Mouse (Mus musculus): ENCODE measurements at regions not wholly inside any gene's neighbourhood (a gene's known extent, or its start where the extent isn't known, plus 50 kb on each side); places are given as distances from the start of the nearest gene placed in this dataset.
"Not testable (repeated sequence)": the region's sequence is repeated elsewhere in the genome, so short reads cannot be mapped to it uniquely, and the experiment has no call there.

- WGBS (ENCODE audit: insufficient replicate concordance), result 80% methylated on average over 11 of the region's 11 CpGs
These were observed 174.2 kb upstream of the Cdkn3 start for GRCm38 (mm10) chr14:46586093-46586492.

DNA sequence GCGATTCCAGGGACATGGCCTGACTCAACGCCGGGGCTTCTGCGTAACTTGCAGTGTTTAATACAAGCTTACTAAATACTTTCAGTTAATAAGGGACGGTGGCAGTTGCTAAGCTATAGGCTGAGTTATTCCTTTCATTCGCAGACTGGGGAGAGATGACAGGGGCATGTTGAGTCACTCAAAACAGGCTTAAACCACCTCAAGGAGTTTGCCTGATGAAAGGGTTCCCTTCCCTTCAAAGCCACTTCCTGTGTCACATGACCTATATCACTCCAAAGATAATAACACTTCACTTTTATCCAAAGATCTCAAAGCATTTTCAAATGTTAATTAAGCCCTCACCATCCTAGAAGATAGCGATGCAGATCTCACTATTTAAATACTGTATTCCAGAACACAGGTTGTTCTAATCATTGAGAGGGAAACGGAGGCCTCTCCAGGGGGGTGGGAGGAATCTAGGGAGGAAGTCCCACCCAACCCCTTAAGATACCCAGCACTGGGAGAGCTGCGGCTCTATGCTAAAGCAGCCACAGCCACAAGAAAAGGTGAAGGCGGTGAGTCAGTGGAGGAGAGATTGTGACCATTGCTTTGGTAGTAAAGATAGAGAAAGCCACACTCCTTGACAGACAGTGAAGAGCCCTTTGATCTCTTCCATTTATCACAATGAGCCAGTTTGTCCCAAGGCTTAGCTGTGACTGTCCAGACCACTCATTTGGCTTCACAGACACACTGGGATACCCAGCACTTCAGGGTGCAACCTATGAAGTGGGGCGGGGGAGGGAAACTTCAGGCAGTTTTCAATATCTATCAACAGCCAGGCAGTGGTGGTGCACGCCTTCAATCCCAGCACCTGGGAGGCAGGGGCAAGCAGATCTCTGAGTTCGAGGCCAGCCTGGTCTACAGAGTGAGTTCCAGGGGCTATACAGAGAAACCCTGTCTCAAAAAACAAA lies 182.0 kb upstream of the Cdkn3 start:
- H3K9me3 ChIP-seq (replicated peaks), result no peaks in the 10 kb centered on the region
- peaks cover 6% of the 10 kb centered on the region; the same call in 1 of the 2 replicates for H3K27me3 ChIP-seq
- H3K4me2 ChIP-seq, result no peak overlapping the region
- peak overlapping the region; percentile 73 for H3K27ac ChIP-seq
- H3K4me3 ChIP-seq (replicated peaks), result no peak overlapping the region
- ATAC-seq (ENCODE audit: low read depth), result peak; percentile 78
- DNase-seq, result no peak
- peaks cover 54% of the 10 kb centered on the region for H3K4me1 ChIP-seq (replicated peaks)
- H3K36me3 ChIP-seq, result no peaks in the 10 kb centered on the region
- WGBS (ENCODE audit: insufficient replicate concordance), result 38% methylated on average over 13 of the region's 13 CpGs
- no peak overlapping the region for H3K9ac ChIP-seq

More at GRCm38 (mm10) chr14:46586093-46586492, 174.2 kb upstream of the Cdkn3 start:
- H3K36me3 ChIP-seq, result no peaks in the 10 kb centered on the region
- ATAC-seq (ENCODE audit: low read depth), result no peak
- no peak overlapping the region for H3K4me3 ChIP-seq (replicated peaks)
- H3K27ac ChIP-seq, result no peak overlapping the region
- H3K4me2 ChIP-seq, result no peak overlapping the region
- DNase-seq, result no peak
- no peaks in the 10 kb centered on the region for H3K9me3 ChIP-seq (replicated peaks)
- H3K9ac ChIP-seq, result no peak overlapping the region
- H3K4me1 ChIP-seq (replicated peaks), result peaks cover 5% of the 10 kb centered on the region
- H3K27me3 ChIP-seq, result peaks cover 14% of the 10 kb centered on the region; the same call in 1 of the 2 replicates

DNA sequence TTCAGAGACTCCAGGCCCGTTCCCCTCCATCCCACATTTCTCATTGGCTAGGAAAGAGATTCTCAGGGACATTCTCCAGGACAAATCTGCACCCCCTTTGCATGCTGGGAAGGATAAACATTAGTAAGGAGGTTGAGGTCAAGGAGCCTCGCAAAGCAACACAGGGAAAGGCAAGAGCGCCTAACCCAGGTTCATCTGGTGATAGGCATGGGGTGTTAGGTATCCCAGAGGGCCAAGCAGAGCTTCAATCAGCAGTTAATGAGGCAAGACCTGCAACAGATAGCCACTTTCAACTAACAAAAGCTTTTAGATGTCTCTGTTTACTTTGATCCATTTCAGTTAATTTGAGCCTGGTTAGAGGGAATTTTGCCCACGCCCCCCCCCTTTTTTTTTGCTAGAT lies 184.5 kb upstream of the Cdkn3 start:
- ATAC-seq (ENCODE audit: low read depth), result no peak
- Histone ChIP-seq H3K4me1 (replicated peaks) (peaks cover 68% of the 10 kb centered on the region), H3K27me3 (no peaks in the 10 kb centered on the region), H3K36me3 (no peaks in the 10 kb centered on the region), H3K4me2 (no peak overlapping the region), H3K9ac (no peak overlapping the region), H3K4me3 (replicated peaks) (no peak overlapping the region), H3K9me3 (replicated peaks) (no peaks in the 10 kb centered on the region), H3K27ac (no peak overlapping the region)
- 81% methylated on average over 4 of the region's 4 CpGs for WGBS (ENCODE audit: insufficient replicate concordance)
- DNase-seq, result no peak

- Histone ChIP-seq H3K36me3 (no peaks in the 10 kb centered on the region), H3K4me3 (replicated peaks) (no peak overlapping the region), H3K4me1 (replicated peaks) (peaks cover 69% of the 10 kb centered on the region), H3K4me2 (no peak overlapping the region), H3K9me3 (replicated peaks) (no peaks in the 10 kb centered on the region), H3K27ac (no peak overlapping the region), H3K27me3 (no peaks in the 10 kb centered on the region), H3K9ac (no peak overlapping the region)
- ATAC-seq (ENCODE audit: low read depth) (no peak), DNase-seq (no peak)
- 69% methylated on average over 3 of the region's 3 CpGs for WGBS (ENCODE audit: insufficient replicate concordance)
These were observed 184.9 kb upstream of the Cdkn3 start for GRCm38 (mm10) chr14:46575414-46575813.

DNA sequence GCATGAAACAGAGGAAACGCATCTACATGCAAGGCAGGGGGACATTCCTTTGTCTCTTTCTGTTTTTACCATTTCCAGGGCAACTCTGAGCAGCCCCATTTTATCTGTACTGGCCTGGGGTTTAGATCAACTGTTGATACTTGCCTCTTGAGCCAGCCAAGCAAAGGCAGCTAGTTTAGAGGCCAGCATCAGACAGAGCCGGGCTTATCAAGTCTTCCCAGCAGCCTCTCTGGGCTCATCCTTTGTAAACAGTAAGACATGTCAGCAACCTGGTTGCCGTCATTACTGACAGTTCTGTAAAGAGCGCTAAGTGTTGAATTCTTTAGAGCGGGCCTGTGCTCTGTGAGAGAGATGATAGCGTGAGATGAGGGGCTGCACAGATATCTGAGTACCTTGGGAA lies 182.9 kb upstream of the Bmp4 start:
- ATAC-seq (ENCODE audit: low read depth) (peak; percentile 99), DNase-seq (peak; percentile 55)
- Histone ChIP-seq H3K4me3 (replicated peaks) (no peak overlapping the region), H3K4me2 (peak overlapping the region; percentile 40), H3K27me3 (no peaks in the 10 kb centered on the region), H3K4me1 (replicated peaks) (peaks cover 69% of the 10 kb centered on the region), H3K27ac (peak overlapping the region; percentile 86), H3K36me3 (no peaks in the 10 kb centered on the region), H3K9ac (peak overlapping the region; percentile 39), H3K9me3 (replicated peaks) (no peaks in the 10 kb centered on the region)
- 14% methylated on average over 6 of the region's 6 CpGs for WGBS (ENCODE audit: insufficient replicate concordance)

DNA sequence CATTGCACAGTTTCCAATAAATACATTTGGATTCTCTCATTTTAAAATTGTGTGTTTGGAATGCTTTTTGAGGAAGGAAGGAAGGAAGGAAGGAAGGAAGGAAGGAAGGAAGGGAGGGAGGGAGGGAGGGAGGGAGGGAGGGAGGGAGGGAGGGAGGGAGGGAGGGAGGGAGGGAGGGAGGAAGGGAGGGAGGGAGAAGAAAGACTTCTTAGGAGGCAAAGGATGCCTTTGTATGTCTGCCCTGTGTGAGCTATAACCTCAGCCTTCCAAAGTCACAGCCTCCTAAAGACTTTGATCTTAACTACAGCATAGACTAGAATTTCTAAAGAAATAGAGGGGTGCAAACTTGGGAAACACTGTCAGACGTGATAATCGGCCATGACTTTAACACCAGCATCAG lies 182.5 kb upstream of the Bmp4 start:
- not testable (repeated sequence) for H3K27me3 ChIP-seq; H3K36me3 ChIP-seq; DNase-seq; H3K9me3 ChIP-seq (replicated peaks); H3K4me3 ChIP-seq (replicated peaks)
- 42% methylated on average over 2 of the region's 2 CpGs for WGBS (ENCODE audit: insufficient replicate concordance)
- Histone ChIP-seq H3K4me2 (peak overlapping the region; percentile 40), H3K4me1 (replicated peaks) (peaks cover 64% of the 10 kb centered on the region), H3K27ac (peak overlapping the region; percentile 86), H3K9ac (peak overlapping the region; percentile 39; the same call in 1 of the 2 replicates)
- ATAC-seq (ENCODE audit: low read depth), result peak; percentile 41; the same call in 1 of the 2 replicates

DNA sequence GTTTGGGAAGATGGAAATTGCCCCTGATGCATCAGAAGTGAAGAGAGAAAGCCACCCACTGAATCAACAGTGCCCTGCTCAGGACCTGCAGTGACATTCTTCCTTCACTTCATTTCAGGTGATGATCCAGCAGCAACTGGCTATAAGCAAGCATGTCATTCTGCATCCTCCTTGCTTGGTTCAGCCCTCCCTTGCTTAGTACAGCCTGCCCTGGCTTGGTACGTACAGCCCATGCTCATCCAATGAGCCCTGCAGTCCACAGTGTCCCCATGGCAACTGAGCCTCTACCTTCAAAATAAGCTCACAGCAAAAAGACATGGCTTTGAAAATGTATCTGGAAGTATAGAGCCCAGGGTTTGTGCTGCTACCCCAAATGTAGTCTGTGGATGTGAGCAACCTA lies 181.4 kb upstream of the Bmp4 start:
- ATAC-seq (ENCODE audit: low read depth) (no peak), DNase-seq (no peak)
- Histone ChIP-seq H3K27me3 (no peaks in the 10 kb centered on the region), H3K27ac (peak overlapping the region; percentile 63), H3K4me1 (replicated peaks) (peaks cover 65% of the 10 kb centered on the region), H3K36me3 (no peaks in the 10 kb centered on the region), H3K4me3 (replicated peaks) (no peak overlapping the region), H3K9me3 (replicated peaks) (no peaks in the 10 kb centered on the region), H3K4me2 (no peak overlapping the region), H3K9ac (no peak overlapping the region)
- 88% methylated on average over 1 of the region's 1 CpGs for WGBS (ENCODE audit: insufficient replicate concordance)

GRCm38 (mm10) chr14:46569273-46569672 lies 178.8 kb upstream of the Bmp4 start:
- no peaks in the 10 kb centered on the region for H3K36me3 ChIP-seq
- H3K9me3 ChIP-seq (replicated peaks), result no peaks in the 10 kb centered on the region
- no peak overlapping the region for H3K4me2 ChIP-seq
- H3K4me3 ChIP-seq (replicated peaks), result no peak overlapping the region
- 58% methylated on average over 8 of the region's 8 CpGs for WGBS (ENCODE audit: insufficient replicate concordance)
- H3K27me3 ChIP-seq, result no peaks in the 10 kb centered on the region
- peaks cover 64% of the 10 kb centered on the region for H3K4me1 ChIP-seq (replicated peaks)
- no peak overlapping the region for H3K27ac ChIP-seq
- ATAC-seq (ENCODE audit: low read depth) (no peak), DNase-seq (no peak)
- no peak overlapping the region for H3K9ac ChIP-seq

DNA sequence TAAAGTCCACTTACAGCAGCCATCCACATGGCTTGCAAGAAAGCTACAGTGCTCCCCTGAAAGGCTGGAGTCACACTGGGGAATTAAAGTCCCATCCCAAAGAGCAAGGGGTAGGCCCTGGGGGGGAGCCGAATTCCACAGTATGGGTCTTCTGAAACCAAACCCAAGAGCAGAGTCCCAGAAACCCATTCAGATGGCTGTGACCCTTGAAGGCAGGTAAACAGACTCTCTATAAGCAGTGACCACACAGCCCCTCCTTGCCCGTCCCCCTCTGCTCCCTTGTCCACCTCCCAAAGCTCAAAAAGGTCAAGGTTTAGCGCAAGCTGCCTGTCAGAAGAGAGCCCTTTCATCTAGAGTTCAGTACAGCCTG lies 176.9 kb upstream of the Bmp4 start:
- no peak overlapping the region for H3K9ac ChIP-seq
- H3K27ac ChIP-seq, result no peak overlapping the region
- H3K9me3 ChIP-seq (replicated peaks), result no peaks in the 10 kb centered on the region
- H3K4me2 ChIP-seq, result no peak overlapping the region
- H3K36me3 ChIP-seq, result no peaks in the 10 kb centered on the region
- DNase-seq (no peak), ATAC-seq (ENCODE audit: low read depth) (no peak)
- no peaks in the 10 kb centered on the region for H3K27me3 ChIP-seq
- peaks cover 57% of the 10 kb centered on the region for H3K4me1 ChIP-seq (replicated peaks)
- H3K4me3 ChIP-seq (replicated peaks), result no peak overlapping the region
- 77% methylated on average over 3 of the region's 3 CpGs for WGBS (ENCODE audit: insufficient replicate concordance)

- Histone ChIP-seq H3K4me1 (replicated peaks) (peaks cover 57% of the 10 kb centered on the region), H3K27me3 (no peaks in the 10 kb centered on the region), H3K27ac (no peak overlapping the region), H3K9me3 (replicated peaks) (no peaks in the 10 kb centered on the region), H3K4me2 (no peak overlapping the region), H3K4me3 (replicated peaks) (no peak overlapping the region), H3K36me3 (no peaks in the 10 kb centered on the region), H3K9ac (no peak overlapping the region)
- WGBS (ENCODE audit: insufficient replicate concordance), result 58% methylated on average over 9 of the region's 9 CpGs
- ATAC-seq (ENCODE audit: low read depth) (no peak), DNase-seq (no peak)
These were observed 176.4 kb upstream of the Bmp4 start for GRCm38 (mm10) chr14:46566681-46567410.

DNA sequence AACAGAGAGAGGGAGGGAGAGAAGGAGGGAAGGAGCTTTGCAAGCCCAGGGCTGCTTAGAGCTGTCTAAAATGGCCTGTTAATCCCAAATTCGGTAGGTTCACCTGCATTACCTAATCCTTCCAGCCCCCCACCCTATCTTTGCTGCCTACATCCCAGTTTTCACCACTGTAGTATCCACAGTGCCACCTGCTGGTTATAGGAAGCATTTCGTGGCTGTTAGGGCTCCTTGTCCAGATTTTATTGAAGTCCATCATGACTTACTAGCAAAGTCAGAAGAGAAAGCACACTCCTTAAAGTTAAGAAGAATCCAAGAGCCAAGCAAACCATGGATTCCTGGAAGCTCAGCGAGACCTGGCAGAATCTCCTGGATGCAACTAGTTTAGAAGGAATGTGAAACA lies 174.5 kb upstream of the Bmp4 start:
- WGBS (ENCODE audit: insufficient replicate concordance), result 11% methylated on average over 3 of the region's 3 CpGs
- Histone ChIP-seq H3K9me3 (replicated peaks) (no peaks in the 10 kb centered on the region), H3K4me3 (replicated peaks) (no peak overlapping the region), H3K4me2 (no peak overlapping the region), H3K9ac (no peak overlapping the region), H3K27ac (no peak overlapping the region), H3K4me1 (replicated peaks) (peaks cover 47% of the 10 kb centered on the region), H3K36me3 (no peaks in the 10 kb centered on the region), H3K27me3 (no peaks in the 10 kb centered on the region)
- DNase-seq (peak; percentile 24), ATAC-seq (ENCODE audit: low read depth) (peak; percentile 46; the same call in 1 of the 2 replicates)
